Mouse (Mus musculus): ENCODE measurements around the gene Naa16.

DNA sequence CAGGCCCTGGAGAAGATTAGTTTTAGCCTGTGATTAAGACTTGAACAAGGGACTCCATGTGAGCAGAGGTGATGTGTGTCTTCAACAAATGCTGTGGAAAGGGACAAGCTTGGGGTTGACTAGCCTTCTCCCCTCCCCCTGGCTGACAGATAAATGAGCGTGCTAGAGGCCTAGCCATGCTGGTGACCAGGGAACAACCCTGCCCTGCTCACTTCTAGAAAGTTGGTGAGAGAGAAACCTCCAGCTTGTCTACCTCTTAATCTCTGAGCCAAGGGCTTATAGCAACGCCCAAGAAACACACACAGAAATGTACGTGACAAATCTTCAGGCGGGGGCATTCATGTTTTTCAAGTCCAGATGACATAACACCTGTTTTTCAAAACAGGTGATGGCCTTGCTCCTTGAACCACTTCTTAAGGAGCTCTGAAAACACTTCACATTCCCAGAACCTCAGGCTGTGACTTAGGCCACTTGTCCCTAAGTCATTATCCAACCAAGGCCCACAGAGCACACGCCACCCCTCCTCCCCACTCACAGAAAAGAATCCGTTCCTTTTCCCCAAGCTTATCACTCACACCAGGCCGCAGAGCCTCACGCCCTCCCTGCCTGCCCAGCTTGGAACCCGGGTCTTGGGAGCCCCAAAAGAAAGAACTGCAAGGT is 108.6 kb downstream of the Naa16 start:
- TF ChIP-seq POLR2A (IDR thresholded peaks at IDR 0.05; ENCODE audit: control insufficient read depth, extremely low read depth, insufficient read depth, low read length, poor library complexity) (no peak), CTCF (IDR thresholded peaks at IDR 0.05; ENCODE audit: borderline replicate concordance, control insufficient read depth, extremely low read depth, insufficient read depth, low read length, poor library complexity) (no peak)

Measured in thymus, adult 2 months (tissue).